Mouse (Mus musculus) gastrocnemius, postnatal 14 days (tissue): Measurements from ENCODE around the gene Hsp90b1. TPM values are rescaled to one million over a fixed set of nuclear protein-coding genes. Genes with fewer than 3 reads are reported as not detected.
"Not testable (repeated sequence)": the region's sequence is repeated elsewhere in the genome, so short reads cannot be mapped to it uniquely, and the experiment has no call there.

Source experiments
- DNase-seq: peaks from one replicate; pipeline ENCODE4 v3.0.0; 2021; ENCODE audit warnings: mixed read lengths
- intact Hi-C: fragments of 180-260 bp; cut with DNase I; formaldehyde crosslinking; loops from one replicate; pipeline ENCODE4 v1.15.1; 2025; ENCODE audit warnings: low total_unique reads
- microRNA-seq, 2 experiments: library from miRNA; unstranded; fragments of <30 nt; microRNA quantifications; one replicate each; pipeline ENCODE4 v1.2.0; 2021
- total RNA-seq, 2 experiments: library from RNA; stranded (reverse); gene quantifications; 2 replicates each; pipeline ENCODE4 v1.2.3; 2021

Gene Hsp90b1
- total RNA-seq, 2 experiments from 2014 or later, result 118 to 140 TPM

- peak; percentile 73 for DNase-seq
These were observed 19.9 kb downstream of the Hsp90b1 start for GRCm38 (mm10) chr10:86685179-86686016.

GRCm38 (mm10) chr10:86684797-86685178 lies 20.5 kb downstream of the Hsp90b1 start:
- intact Hi-C loops, DNase-seq: not testable (repeated sequence)

More at GRCm38 (mm10) chr10:86685179-86686016, 19.9 kb downstream of the Hsp90b1 start:
- intact Hi-C loops, result not testable (repeated sequence)

GRCm38 (mm10) chr10:86670550-86670949 lies 34.8 kb downstream of the Hsp90b1 start:
- intact Hi-C loops, DNase-seq: not testable (repeated sequence)

Small RNAs within 50 kb of the gene (microRNA-seq; reads per million reads assigned to microRNA genes)
- 0.64 to 1.0 reads per million in 2 experiments for gene Gm25745

Other genes starting within 250 kb of the Hsp90b1 start
- under 1 TPM; 0.13 to 0.27 TPM for gene Syn3, start 206.6 kb downstream of the Hsp90b1 start, total RNA-seq
- 1 to 10 TPM; 1.6 to 1.7 TPM for gene Ttc41, start 302 bp upstream of the Hsp90b1 start, total RNA-seq
- gene Gm49358, start 58.5 kb upstream of the Hsp90b1 start, total RNA-seq, result 10 to 100 TPM; 12.2 to 18.4 TPM
- gene Nt5dc3, start 73.5 kb upstream of the Hsp90b1 start, total RNA-seq, result 10 to 100 TPM; 25.2 to 38.1 TPM